Comparison of ENCODE assay signal across 8 mouse cellular contexts in the genomic region with DNA sequence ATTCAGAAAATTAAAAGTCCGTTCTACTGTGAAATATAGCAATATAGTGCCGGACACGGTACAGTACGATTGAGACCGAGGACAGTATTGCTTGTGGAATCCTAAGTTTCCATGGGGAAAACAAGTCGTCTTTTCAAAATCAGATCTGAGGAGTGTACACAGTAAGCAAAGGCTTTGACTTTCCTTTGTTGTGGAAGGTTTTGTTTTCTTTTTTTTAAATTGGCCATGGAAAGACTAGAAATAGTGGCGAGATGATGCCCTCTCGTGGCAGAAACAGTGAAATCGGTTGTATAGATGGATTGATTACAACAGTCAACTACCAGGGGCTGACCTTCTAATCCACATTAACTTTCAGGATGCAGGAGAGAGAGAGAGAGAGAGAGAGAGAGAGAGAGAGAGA. TPM values are rescaled to one million over a fixed set of nuclear protein-coding genes. Genes with fewer than 3 reads are reported as not detected.
DNase-seq lines count a peak whose midpoint lies in the region; ATAC-seq and TF ChIP-seq lines count a peak whose summit lies in the region.

No protein-coding gene starts in this region.

- H3K27ac ChIP-seq in kidney, embryonic 15.5 days = no peak overlapping the region
- no peak overlapping the region for H3K27ac ChIP-seq in ES-E14 (ENCODE audit: insufficient read depth, low read depth, low read length, poor library complexity, severe bottlenecking)

- ATAC-seq in kidney, embryonic 15.5 days (replicated peaks; ENCODE audit: low FRiP score) = no peak
- no peak for ATAC-seq in megakaryocyte, adult 5-6 weeks (ENCODE audit: poor library complexity, severe bottlenecking)

- in situ Hi-C loops in ES-E14 (cut with MboI; ENCODE audit: low sequenced_read_pairs in 2 of 2, unreplicated experiment in 2 of 2) = no loop called here

- 60% methylated on average over 9 of the region's 9 CpGs for WGBS in kidney, embryonic 15.5 days

- no peak overlapping the region for H3K4me3 ChIP-seq in kidney, embryonic 15.5 days (replicated peaks)
- no peak overlapping the region for H3K4me3 ChIP-seq in ES-E14 (ENCODE audit: insufficient read depth in 1 of 2, low read depth in 1 of 2, low read length in 2 of 2, poor library complexity in 1 of 2, severe bottlenecking in 1 of 2)

- no peaks in the 10 kb centered on the region for H3K9me3 ChIP-seq in kidney, embryonic 15.5 days (replicated peaks)
- H3K9me3 ChIP-seq in ES-E14 (ENCODE audit: control insufficient read depth, insufficient read depth, low read depth, low read length) = no peaks in the 10 kb centered on the region

- H3K4me2 ChIP-seq in kidney, embryonic 15.5 days = no peak overlapping the region

- H3K4me1 ChIP-seq in kidney, embryonic 15.5 days = no peaks in the 10 kb centered on the region
- H3K4me1 ChIP-seq in ES-E14 (ENCODE audit: control insufficient read depth in 2 of 2, insufficient read depth in 2 of 2, low read length in 2 of 2, poor library complexity in 1 of 2) = no peaks in the 10 kb centered on the region

- no peaks in the 10 kb centered on the region for H3K36me3 ChIP-seq in kidney, embryonic 15.5 days
- no peaks in the 10 kb centered on the region for H3K36me3 ChIP-seq in ES-E14 (ENCODE audit: control insufficient read depth, insufficient read depth, low read length, poor library complexity, severe bottlenecking)

- DNase-seq in kidney, adult 18-20 months = peak; percentile 18
- DNase-seq in ES-E14 (ENCODE audit: low read depth, low spot score) = peak; percentile 31
- peak; percentile 7 for DNase-seq in c-Kit-positive CD71-positive TER-119-negative erythroid progenitor cells, embryonic 14.5 days (ENCODE audit: low read depth)
- DNase-seq in forelimb bud, embryonic 11.5 days (ENCODE audit: low read depth, low spot score) = peak; percentile 41
- DNase-seq in layer of hippocampus, postnatal 10 days (ENCODE audit: low spot score in 2 of 2) = peak; percentile 60 to 75
- peak; percentile 52 to 69 for DNase-seq in right cerebral cortex, postnatal 10 days (ENCODE audit: low spot score in 2 of 2)

- no peak overlapping the region for H3K9ac ChIP-seq in kidney, embryonic 15.5 days
- H3K9ac ChIP-seq in ES-E14 (ENCODE audit: insufficient read depth, low read depth, low read length, poor library complexity, severe bottlenecking) = no peak overlapping the region

- no peaks in the 10 kb centered on the region for H3K27me3 ChIP-seq in kidney, embryonic 15.5 days

TF ChIP-seq in ES-E14, 5 proteins besides CTCF, POLR2A, EP300 and RAD21:
- TF ChIP-seq ZNF384 (IDR thresholded peaks at IDR 0.05; ENCODE audit: low read depth, low read length) = peak; percentile 86
- TF ChIP-seq HCFC1 (IDR thresholded peaks at IDR 0.05; ENCODE audit: borderline replicate concordance, insufficient read depth, low read length) = no peak
- no peak for TF ChIP-seq MAFK (IDR thresholded peaks at IDR 0.05; ENCODE audit: insufficient read depth, low read depth, low read length)
- 0 out of 2 replicates have a peak, but pooled peaks have one; percentile 10 for TF ChIP-seq ZC3H11A (IDR thresholded peaks at IDR 0.05; ENCODE audit: borderline replicate concordance, low read depth, low read length)
- TF ChIP-seq CHD2 (IDR thresholded peaks at IDR 0.05; ENCODE audit: low read depth, low read length) = no peak

RNA-seq across cellular contexts. Expression of a gene that starts 40.0 kb away (rescaled TPM):
- polyA plus RNA-seq in kidney, embryonic 15.5 days (2015; fragmentation: Nextera tagmentation; extraction: Ambion mirVana) = 19.8 and 20.9 TPM in 2 replicates
- 3.5 and 4.0 TPM in 2 replicates for total RNA-seq in ES-E14 (2012; rRNA removed)
- total RNA-seq in layer of hippocampus, postnatal 10 days (2021) = 10 to 100 TPM; 98.0 to 99.3 TPM
- 1.2 and 1.4 TPM in 2 replicates for total RNA-seq in megakaryocyte, adult 5-6 weeks (2015)
- total RNA-seq in megakaryocyte, adult 5-6 weeks (2017) = 2.2 and 4.5 TPM in 2 replicates

Comparison
In these comparisons a context has a peak if more than half of its experiments do, and no peak if none do; other contexts are left out.
1. DNase-seq: peak in every context shown above with its lines; median percentile 68 in layer of hippocampus, postnatal 10 days; 60 in right cerebral cortex, postnatal 10 days; 41 in forelimb bud, embryonic 11.5 days; 31 in ES-E14; 18 in kidney, adult 18-20 months; 7 in c-Kit-positive CD71-positive TER-119-negative erythroid progenitor cells, embryonic 14.5 days.
2. RNA of a gene that starts 40.0 kb away (total RNA-seq): 98.0 to 99.3 TPM in layer of hippocampus, postnatal 10 days; 1.2 to 4.5 TPM in megakaryocyte, adult 5-6 weeks and 3.5 to 4.0 TPM in ES-E14; every median in the first group is over 10 times any median in the second.